Mouse (Mus musculus) hindbrain, embryonic 16.5 days (tissue): ENCODE data around the gene Krtap19-5. TPM values are rescaled to one million over a fixed set of nuclear protein-coding genes. Genes with fewer than 3 reads are reported as not detected.

ENCODE experiments used
- ATAC-seq: fragments of 200-750 bp; cut with Nextera tagmentation; 2 replicates; pipeline ENCODE4 v1.8.0; 2017; ENCODE audit warnings: moderate TSS enrichment, moderate library complexity
- H3K27ac ChIP-seq: fragments of 300-500 bp; sonication (generic); 2 replicates; pipeline ENCODE4 v1.5.1; 2014; ENCODE audit warnings: low read depth, mild to moderate bottlenecking, control low read depth, low read length, moderate library complexity
- H3K27me3 ChIP-seq: fragments of 300-500 bp; sonication (generic); replicated peaks from 2 replicates; pipeline ENCODE4 v1.6.1; 2014; ENCODE audit warnings: low read length; ENCODE audit not compliant: control insufficient read depth, insufficient read depth
- H3K36me3 ChIP-seq: fragments of 300-500 bp; sonication (generic); 2 replicates; pipeline ENCODE4 v1.6.1; 2014; ENCODE audit warnings: mild to moderate bottlenecking, low read length, moderate library complexity, mixed read lengths; ENCODE audit not compliant: control insufficient read depth, insufficient read depth
- H3K4me1 ChIP-seq: fragments of 300-500 bp; sonication (generic); 2 replicates; pipeline ENCODE4 v1.6.1; 2014; ENCODE audit warnings: low read depth, low read length; ENCODE audit not compliant: control insufficient read depth, insufficient read depth
- H3K4me2 ChIP-seq: fragments of 300-500 bp; sonication (generic); 2 replicates; pipeline ENCODE4 v1.6.1; 2014; ENCODE audit warnings: mild to moderate bottlenecking, low read length, control low read depth, moderate library complexity
- H3K4me3 ChIP-seq: fragments of 300-500 bp; sonication (generic); 2 replicates; pipeline ENCODE4 v1.5.1; 2014; ENCODE audit warnings: mild to moderate bottlenecking, low read length, control low read depth, moderate library complexity
- H3K9ac ChIP-seq: fragments of 300-500 bp; sonication (generic); 2 replicates; pipeline ENCODE4 v1.6.1; 2014; ENCODE audit warnings: low read depth, mild to moderate bottlenecking, control low read depth, low read length, moderate library complexity
- H3K9me3 ChIP-seq: fragments of 300-500 bp; sonication (generic); 2 replicates; pipeline ENCODE4 v1.6.1; 2014; ENCODE audit warnings: mild to moderate bottlenecking, low read length, moderate library complexity; ENCODE audit not compliant: control insufficient read depth
- WGBS: fragments of 180-500 bp; shearing (Covaris S2); extraction: QIAGEN DNeasy Blood & Tissue Kit; methylation state at CpG from one replicate; pipeline ENCODE4 v1.1.7; 2014; 5-methylcytosine and 5-hydroxymethylcytosine counted together
- polyA plus RNA-seq: library from polyadenylated mRNA; unstranded; fragments of >200 nt; fragmentation: Nextera tagmentation; extraction: Ambion mirVana; gene quantifications from 2 replicates; pipeline ENCODE4 v1.2.1, GENCODE M21; 2015

The Krtap19-5 gene
- polyA plus RNA-seq, 1 experiment from 2014 or later, result not detected

- 86% methylated on average over 4 of the region's 4 CpGs for WGBS
- no peak overlapping the region for H3K9ac ChIP-seq
- H3K4me2 ChIP-seq, result no peak overlapping the region
- H3K27me3 ChIP-seq, result no peaks in the 10 kb centered on the region
- no peaks in the 10 kb centered on the region for H3K4me1 ChIP-seq
- no peak overlapping the region for H3K27ac ChIP-seq
- H3K4me3 ChIP-seq, result no peak overlapping the region
- H3K9me3 ChIP-seq, result no peaks in the 10 kb centered on the region
- ATAC-seq, result no peak
- H3K36me3 ChIP-seq, result no peaks in the 10 kb centered on the region
Observed at GRCm38 (mm10) chr16:88864887-88865407, 31.3 kb downstream of the Krtap19-5 start.

- 16% methylated on average over 5 of the region's 5 CpGs for WGBS
- H3K27me3 ChIP-seq, result no peaks in the 10 kb centered on the region
Observed at GRCm38 (mm10) chr16:88851450-88851849, 44.8 kb downstream of the Krtap19-5 start.

GRCm38 (mm10) chr16:88848558-88848957, 47.7 kb downstream of the Krtap19-5 start:
- Histone ChIP-seq H3K9me3 (no peaks in the 10 kb centered on the region), H3K4me3 (no peak overlapping the region), H3K27ac (no peak overlapping the region), H3K4me2 (no peak overlapping the region), H3K9ac (no peak overlapping the region), H3K4me1 (no peaks in the 10 kb centered on the region), H3K36me3 (no peaks in the 10 kb centered on the region), H3K27me3 (no peaks in the 10 kb centered on the region)
- 89% methylated on average over 4 of the region's 4 CpGs for WGBS
- no peak for ATAC-seq

More at GRCm38 (mm10) chr16:88851450-88851849, 44.8 kb downstream of the Krtap19-5 start:
- H3K4me1 ChIP-seq, result no peaks in the 10 kb centered on the region
- H3K9me3 ChIP-seq, result no peaks in the 10 kb centered on the region
- H3K4me2 ChIP-seq, result no peak overlapping the region
- no peak for ATAC-seq
- H3K36me3 ChIP-seq, result no peaks in the 10 kb centered on the region
- H3K9ac ChIP-seq, result no peak overlapping the region
- no peak overlapping the region for H3K27ac ChIP-seq
- no peak overlapping the region for H3K4me3 ChIP-seq

- H3K36me3 ChIP-seq, result no peaks in the 10 kb centered on the region
- no peak overlapping the region for H3K9ac ChIP-seq
- H3K9me3 ChIP-seq, result no peaks in the 10 kb centered on the region
- WGBS, result 90% methylated on average over 1 of the region's 1 CpGs
- ATAC-seq, result no peak
- no peak overlapping the region for H3K27ac ChIP-seq
- H3K4me2 ChIP-seq, result no peak overlapping the region
- H3K27me3 ChIP-seq, result no peaks in the 10 kb centered on the region
- no peak overlapping the region for H3K4me3 ChIP-seq
- H3K4me1 ChIP-seq, result no peaks in the 10 kb centered on the region
Observed at GRCm38 (mm10) chr16:88847363-88847762, 48.9 kb downstream of the Krtap19-5 start.

Other genes starting within 250 kb of the Krtap19-5 start
- not detected in 2 replicates for gene Krtap26-1, start 248.7 kb downstream of the Krtap19-5 start, polyA plus RNA-seq
- not detected in 2 replicates for gene Krtap27-1, start 224.8 kb downstream of the Krtap19-5 start, polyA plus RNA-seq
- gene 2310061N02Rik, start 188.5 kb downstream of the Krtap19-5 start, polyA plus RNA-seq, result not detected in 2 replicates
- gene Krtap13-1, start 167.6 kb downstream of the Krtap19-5 start, polyA plus RNA-seq, result not detected in 2 replicates
- gene Krtap13, start 144.8 kb downstream of the Krtap19-5 start, polyA plus RNA-seq, result not detected in 2 replicates
- not detected in 2 replicates for gene 2310034C09Rik, start 137.6 kb downstream of the Krtap19-5 start, polyA plus RNA-seq
- gene 2310057N15Rik, start 122.3 kb downstream of the Krtap19-5 start, polyA plus RNA-seq, result not detected in 2 replicates
- gene Gm5965, start 118.6 kb downstream of the Krtap19-5 start, polyA plus RNA-seq, result not detected in 2 replicates
- gene Gm20741, start 84.2 kb downstream of the Krtap19-5 start, polyA plus RNA-seq, result not detected in 2 replicates
- gene Krtap15, start 76.2 kb downstream of the Krtap19-5 start, polyA plus RNA-seq, result 0.25 TPM in 1 of 2 replicates, not detected in the other
- not detected in 2 replicates for gene Krtap14, start 70.3 kb downstream of the Krtap19-5 start, polyA plus RNA-seq
- not detected in 2 replicates for gene Krtap19-1, start 27.0 kb downstream of the Krtap19-5 start, polyA plus RNA-seq
- not detected in 2 replicates for gene Krtap19-2, start 22.2 kb downstream of the Krtap19-5 start, polyA plus RNA-seq
- gene Krtap19-3, start 18.4 kb downstream of the Krtap19-5 start, polyA plus RNA-seq, result not detected in 2 replicates
- gene Krtap19-4, start 11.4 kb downstream of the Krtap19-5 start, polyA plus RNA-seq, result not detected in 2 replicates
- not detected in 2 replicates for gene Krtap19-9b, start 35.8 kb upstream of the Krtap19-5 start, polyA plus RNA-seq
- gene Krtap16-3, start 66.4 kb upstream of the Krtap19-5 start, polyA plus RNA-seq, result not detected in 2 replicates
- gene Krtap22-2, start 114.3 kb upstream of the Krtap19-5 start, polyA plus RNA-seq, result not detected in 2 replicates
- not detected in 2 replicates for gene Gm10229, start 118.8 kb upstream of the Krtap19-5 start, polyA plus RNA-seq
- not detected in 2 replicates for gene Krtap6-1, start 135.2 kb upstream of the Krtap19-5 start, polyA plus RNA-seq
- gene Gm10228, start 145.0 kb upstream of the Krtap19-5 start, polyA plus RNA-seq, result not detected in 2 replicates
- gene Krtap6-5, start 151.4 kb upstream of the Krtap19-5 start, polyA plus RNA-seq, result not detected in 2 replicates
- gene 1110025L11Rik, start 167.5 kb upstream of the Krtap19-5 start, polyA plus RNA-seq, result not detected in 2 replicates
- not detected in 2 replicates for gene Krtap6-3, start 187.6 kb upstream of the Krtap19-5 start, polyA plus RNA-seq
- not detected in 2 replicates for gene Gm6358, start 244.4 kb upstream of the Krtap19-5 start, polyA plus RNA-seq